Mouse (Mus musculus) intestine, embryonic 16.5 days (tissue): ENCODE results near the gene Map3k19. TPM values are rescaled to one million over a fixed set of nuclear protein-coding genes. Genes with fewer than 3 reads are reported as not detected.

Source experiments
- ATAC-seq: fragments of 200-750 bp; cut with Nextera tagmentation; 2 replicates; pipeline ENCODE4 v1.8.0; 2017; ENCODE audit warnings: moderate TSS enrichment, moderate library complexity
- H3K27ac ChIP-seq: fragments of 300-500 bp; sonication (generic); 2 replicates; pipeline ENCODE4 v1.5.1; 2014; ENCODE audit warnings: mild to moderate bottlenecking, low read length
- H3K27me3 ChIP-seq: fragments of 300-500 bp; sonication (generic); replicated peaks from 2 replicates; pipeline ENCODE4 v1.6.1; 2014; ENCODE audit warnings: low read length, control low read depth, mixed read lengths; ENCODE audit not compliant: control insufficient read depth, insufficient read depth
- H3K36me3 ChIP-seq: fragments of 300-500 bp; sonication (generic); 2 replicates; pipeline ENCODE4 v1.6.1; 2014; ENCODE audit warnings: low read length, control low read depth; ENCODE audit not compliant: control insufficient read depth, insufficient read depth
- H3K4me1 ChIP-seq: fragments of 300-500 bp; sonication (generic); 2 replicates; pipeline ENCODE4 v1.6.1; 2014; ENCODE audit warnings: low read length, control low read depth, mixed read lengths; ENCODE audit not compliant: control insufficient read depth, insufficient read depth
- H3K4me2 ChIP-seq: fragments of 300-500 bp; sonication (generic); 2 replicates; pipeline ENCODE4 v1.6.1; 2014; ENCODE audit warnings: low read depth, low read length, control low read depth
- H3K4me3 ChIP-seq: fragments of 300-500 bp; sonication (generic); 2 replicates; pipeline ENCODE4 v1.5.1; 2014; ENCODE audit warnings: mild to moderate bottlenecking, low read length
- H3K9ac ChIP-seq: fragments of 300-500 bp; sonication (generic); 2 replicates; pipeline ENCODE4 v1.6.1; 2014; ENCODE audit warnings: low read depth, low read length
- H3K9me3 ChIP-seq: fragments of 300-500 bp; sonication (generic); 2 replicates; pipeline ENCODE4 v1.6.1; 2016; ENCODE audit warnings: low read length, control low read depth; ENCODE audit not compliant: control insufficient read depth
- WGBS: fragments of 180-500 bp; shearing (Covaris S2); extraction: QIAGEN DNeasy Blood & Tissue Kit; methylation state at CpG from one replicate; pipeline ENCODE4 v1.1.7; 2014; 5-methylcytosine and 5-hydroxymethylcytosine counted together
- polyA plus RNA-seq: library from polyadenylated mRNA; unstranded; fragments of >200 nt; fragmentation: Nextera tagmentation; extraction: Ambion mirVana; gene quantifications from 2 replicates; pipeline ENCODE4 v1.2.1, GENCODE M21; 2015

Map3k19 gene
- polyA plus RNA-seq, 1 experiment from 2014 or later: not detected

DNA sequence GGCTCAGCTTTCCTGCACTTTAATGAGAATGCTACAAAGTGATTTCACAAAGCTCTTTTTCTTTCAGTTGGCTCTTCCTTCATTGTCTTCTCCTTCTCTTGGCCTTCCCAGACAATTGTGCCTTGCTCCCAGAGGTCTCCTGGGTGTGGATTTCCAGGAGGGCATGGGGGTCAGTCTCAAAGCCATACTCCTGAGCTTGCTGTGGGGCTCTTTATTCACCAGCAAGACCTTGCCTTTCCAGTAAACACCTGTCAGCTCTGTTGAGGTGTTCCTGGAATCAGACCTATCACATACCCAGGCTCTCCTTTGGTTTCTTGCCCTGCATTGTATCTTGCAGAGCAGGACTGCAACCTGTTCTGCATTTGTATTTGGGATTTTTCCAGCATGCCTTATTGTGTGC lies 71.0 kb downstream of the Map3k19 start:
- Histone ChIP-seq H3K27me3 (no peaks in the 10 kb centered on the region), H3K9ac (no peak overlapping the region), H3K9me3 (no peaks in the 10 kb centered on the region), H3K36me3 (no peaks in the 10 kb centered on the region), H3K27ac (no peak overlapping the region), H3K4me3 (no peak overlapping the region), H3K4me2 (no peak overlapping the region), H3K4me1 (peaks cover 10% of the 10 kb centered on the region)
- ATAC-seq: no peak

- WGBS: 75% methylated on average over 2 of the region's 2 CpGs
- no peak for ATAC-seq
- no peak overlapping the region for H3K4me3 ChIP-seq
- peaks cover 15% of the 10 kb centered on the region for H3K4me1 ChIP-seq
- H3K27ac ChIP-seq: no peak overlapping the region
- no peaks in the 10 kb centered on the region for H3K27me3 ChIP-seq
- no peaks in the 10 kb centered on the region for H3K36me3 ChIP-seq
- H3K9me3 ChIP-seq: no peaks in the 10 kb centered on the region
- no peak overlapping the region for H3K9ac ChIP-seq
- no peak overlapping the region for H3K4me2 ChIP-seq
These were observed 74.0 kb downstream of the Map3k19 start for GRCm38 (mm10) chr1:127780849-127781248.

DNA sequence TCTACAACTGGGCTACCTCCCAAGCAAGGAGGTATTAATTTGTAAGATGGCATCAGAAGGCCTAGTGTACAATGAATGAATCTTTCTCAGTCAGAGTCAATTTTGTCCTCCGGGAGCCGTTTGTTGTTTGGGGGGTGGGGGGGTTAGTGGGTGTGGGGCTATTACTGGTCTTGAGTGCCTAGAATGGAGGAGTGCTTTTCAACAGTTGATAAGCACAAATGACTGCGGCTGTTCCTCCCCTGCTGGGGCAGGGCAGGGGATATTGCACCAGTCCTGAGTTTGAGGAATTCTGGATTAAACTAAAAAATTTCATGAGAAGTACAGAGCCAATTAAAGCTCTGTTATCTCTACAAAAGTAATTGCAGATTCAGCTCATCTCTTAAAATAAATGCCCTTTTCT lies 74.7 kb downstream of the Map3k19 start:
- Histone ChIP-seq H3K27ac (no peak overlapping the region), H3K27me3 (no peaks in the 10 kb centered on the region), H3K36me3 (no peaks in the 10 kb centered on the region), H3K4me1 (peaks cover 18% of the 10 kb centered on the region), H3K4me2 (no peak overlapping the region), H3K9me3 (no peaks in the 10 kb centered on the region), H3K4me3 (no peak overlapping the region), H3K9ac (no peak overlapping the region)
- WGBS: 31% methylated on average over 3 of the region's 3 CpGs
- no peak for ATAC-seq

- Histone ChIP-seq H3K27me3 (no peaks in the 10 kb centered on the region), H3K4me1 (peaks cover 18% of the 10 kb centered on the region), H3K27ac (no peak overlapping the region), H3K4me3 (no peak overlapping the region), H3K9me3 (no peaks in the 10 kb centered on the region), H3K36me3 (no peaks in the 10 kb centered on the region), H3K4me2 (no peak overlapping the region), H3K9ac (no peak overlapping the region)
- WGBS: 83% methylated on average over 3 of the region's 3 CpGs
- ATAC-seq: no peak
These were observed 76.2 kb downstream of the Map3k19 start for GRCm38 (mm10) chr1:127778611-127779010.

GRCm38 (mm10) chr1:127776246-127776645 lies 78.6 kb downstream of the Map3k19 start:
- Histone ChIP-seq H3K4me3 (peak overlapping the region; percentile 25), H3K4me2 (peak overlapping the region; percentile 42), H3K9me3 (no peaks in the 10 kb centered on the region), H3K4me1 (peaks cover 15% of the 10 kb centered on the region), H3K27me3 (no peaks in the 10 kb centered on the region), H3K9ac (no peak overlapping the region), H3K36me3 (no peaks in the 10 kb centered on the region), H3K27ac (no peak overlapping the region)
- no peak for ATAC-seq
- 43% methylated on average over 6 of the region's 6 CpGs for WGBS

- no peaks in the 10 kb centered on the region for H3K9me3 ChIP-seq
- 8% methylated on average over 10 of the region's 10 CpGs for WGBS
- H3K27me3 ChIP-seq: no peaks in the 10 kb centered on the region
- peak overlapping the region; percentile 97 for H3K4me3 ChIP-seq
- no peak overlapping the region for H3K27ac ChIP-seq
- peak overlapping the region; percentile 63 for H3K9ac ChIP-seq
- no peaks in the 10 kb centered on the region for H3K36me3 ChIP-seq
- no peak for ATAC-seq
- peak overlapping the region; percentile 77 for H3K4me2 ChIP-seq
- H3K4me1 ChIP-seq: peaks cover 15% of the 10 kb centered on the region
These were observed 79.6 kb downstream of the Map3k19 start for GRCm38 (mm10) chr1:127775206-127775720.

DNA sequence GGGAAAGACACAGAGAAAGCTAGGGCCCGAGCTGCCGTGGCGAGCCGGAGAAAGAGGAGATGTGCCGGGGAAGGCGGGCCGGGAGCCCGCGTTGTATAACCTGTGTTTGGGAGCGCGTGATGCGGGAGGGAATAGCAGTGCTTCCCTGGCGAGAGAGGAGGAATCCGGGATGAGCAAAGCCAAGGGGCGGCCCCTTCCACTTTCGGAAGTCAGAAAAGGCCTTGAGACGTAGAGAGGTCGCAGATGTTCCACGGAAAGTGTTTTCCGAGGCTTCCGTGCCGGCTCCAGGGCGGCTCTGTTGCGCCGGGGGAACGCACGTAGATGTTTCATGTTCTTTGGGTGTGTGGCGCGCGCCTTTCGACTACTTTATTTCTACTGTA lies 80.3 kb downstream of the Map3k19 start:
- Histone ChIP-seq H3K27ac (peak overlapping the region; percentile 96), H3K4me3 (peak overlapping the region; percentile 97), H3K9me3 (no peaks in the 10 kb centered on the region), H3K4me2 (peak overlapping the region; percentile 77), H3K36me3 (no peaks in the 10 kb centered on the region), H3K4me1 (peaks cover 12% of the 10 kb centered on the region), H3K9ac (peak overlapping the region; percentile 92), H3K27me3 (no peaks in the 10 kb centered on the region)
- 0% methylated on average over 31 of the region's 31 CpGs for WGBS
- ATAC-seq: peak; percentile 52

- Histone ChIP-seq H3K36me3 (no peaks in the 10 kb centered on the region), H3K9ac (peak within 1 kb of the TSS; percentile 92), H3K4me3 (peak within 1 kb of the TSS; percentile 97), H3K4me2 (peak within 1 kb of the TSS; percentile 77), H3K27me3 (no peaks in the 10 kb centered on the region), H3K4me1 (peaks cover 8% of the 10 kb centered on the region), H3K27ac (peak within 1 kb of the TSS; percentile 96), H3K9me3 (no peaks in the 10 kb centered on the region)
- whole genome bisulfite sequencing: under 1% methylated on average over 62 of the region's 63 CpGs
- peak; percentile 99 for ATAC-seq
These were observed 80.9 kb downstream of the Map3k19 start, which contains the start of gene Ccnt2 for GRCm38 (mm10) chr1:127773803-127774500. TSS of gene Ccnt2 (plus strand) at chr1:127774164.

DNA sequence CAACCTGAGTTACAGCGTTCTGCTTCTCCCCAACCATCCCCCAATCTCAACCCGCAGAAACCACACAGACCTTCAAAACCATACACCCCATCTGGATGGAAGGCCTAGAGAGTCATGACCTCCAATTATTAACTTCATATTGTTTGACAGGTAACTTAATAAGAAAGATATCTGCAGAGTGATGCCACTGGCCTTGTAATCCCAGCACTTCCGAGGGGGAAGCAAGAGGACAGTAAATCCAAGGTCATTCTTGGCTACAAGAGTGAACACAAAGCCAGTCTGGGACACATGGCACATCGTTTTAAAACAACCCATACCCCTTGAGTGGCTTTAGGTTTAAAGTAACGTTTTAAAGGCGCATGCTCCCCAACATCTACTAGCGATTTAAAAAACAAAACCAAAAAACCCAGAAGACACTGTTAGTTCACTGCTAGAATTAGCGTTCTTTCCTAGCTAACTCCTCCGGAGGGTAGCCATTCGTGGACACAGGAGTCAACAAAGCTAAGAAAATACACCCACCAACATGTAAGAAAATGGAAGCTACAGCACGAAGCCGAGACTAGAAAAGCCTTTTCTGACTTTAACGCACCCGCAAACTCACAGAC lies 81.5 kb downstream of the Map3k19 start:
- Histone ChIP-seq H3K4me2 (peak overlapping the region; percentile 56), H3K4me1 (peaks cover 8% of the 10 kb centered on the region), H3K9me3 (no peaks in the 10 kb centered on the region), H3K27ac (peak overlapping the region; percentile 83), H3K4me3 (peak overlapping the region; percentile 97), H3K36me3 (no peaks in the 10 kb centered on the region), H3K9ac (peak overlapping the region; percentile 67), H3K27me3 (no peaks in the 10 kb centered on the region)
- ATAC-seq: peak; percentile 48
- WGBS: under 1% methylated on average over 14 of the region's 14 CpGs
